Mouse (Mus musculus) embryonic facial prominence, embryonic 10.5 days (tissue): Measurements from ENCODE around the gene Lrrc34. TPM values are rescaled to one million over a fixed set of nuclear protein-coding genes. Genes with fewer than 3 reads are reported as not detected.

Experiments used
- DNase-seq: peaks from one replicate; pipeline ENCODE4 v3.0.0-alpha.2; 2017; ENCODE audit warnings: low spot score
- H3K27ac ChIP-seq: fragments of 300-500 bp; sonication (generic); replicated peaks from 2 replicates; pipeline ENCODE4 v1.5.1; 2016; ENCODE audit warnings: mild to moderate bottlenecking
- H3K27me3 ChIP-seq: fragments of 300-500 bp; sonication (generic); replicated peaks from 2 replicates; pipeline ENCODE4 v1.6.1; 2016; ENCODE audit warnings: low read depth, mild to moderate bottlenecking; ENCODE audit not compliant: poor library complexity, severe bottlenecking
- H3K36me3 ChIP-seq: fragments of 300-500 bp; sonication (generic); replicated peaks from 2 replicates; pipeline ENCODE4 v1.6.1; 2016; ENCODE audit warnings: mild to moderate bottlenecking, moderate library complexity
- H3K4me1 ChIP-seq: fragments of 300-500 bp; sonication (generic); 2 replicates; pipeline ENCODE4 v1.6.1; 2016
- H3K4me3 ChIP-seq: fragments of 300-500 bp; sonication (generic); 2 replicates; pipeline ENCODE4 v1.5.1; 2016; ENCODE audit warnings: mild to moderate bottlenecking, moderate library complexity
- H3K9me3 ChIP-seq: fragments of 300-500 bp; sonication (generic); 2 replicates; pipeline ENCODE4 v1.6.1; 2016; ENCODE audit warnings: mild to moderate bottlenecking
- WGBS: fragments of 180-500 bp; shearing (Covaris S2); methylation state at CpG from one replicate; pipeline ENCODE4 v1.1.7; 2016; 5-methylcytosine and 5-hydroxymethylcytosine counted together
- polyA plus RNA-seq: library from polyadenylated mRNA; unstranded; fragments of >200 nt; fragmentation: Nextera tagmentation; extraction: Ambion mirVana; gene quantifications from 2 replicates; pipeline ENCODE4 v1.2.1, GENCODE M21; 2016

Lrrc34 gene
- polyA plus RNA-seq, 1 experiment from 2014 or later: 3.0 TPM

DNA sequence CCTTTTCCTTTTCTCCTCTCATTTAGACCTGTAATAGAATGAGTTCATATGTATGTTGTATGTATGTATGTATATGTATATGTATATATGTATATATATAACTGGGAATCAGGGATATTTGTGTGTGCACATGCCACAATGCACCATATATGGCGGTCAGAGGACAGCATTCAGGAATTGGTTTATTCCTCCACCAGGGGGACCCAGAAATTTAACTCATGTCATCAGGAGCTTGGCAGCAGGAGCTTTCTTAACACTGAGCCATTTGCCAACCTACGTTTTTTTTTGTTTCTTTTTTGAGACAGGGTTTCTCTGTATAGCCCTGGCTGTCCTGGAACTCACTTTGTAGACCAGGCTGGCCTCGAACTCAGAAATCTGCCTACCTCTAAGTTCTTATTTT lies 14.0 kb downstream of the Lrrc34 start:
- Histone ChIP-seq H3K4me1 (no peaks in the 10 kb centered on the region), H3K27ac (no peak overlapping the region), H3K9me3 (no peaks in the 10 kb centered on the region), H3K27me3 (no peaks in the 10 kb centered on the region), H3K4me3 (no peak overlapping the region), H3K36me3 (no peaks in the 10 kb centered on the region)
- WGBS: 73% methylated on average over 3 of the region's 3 CpGs
- DNase-seq: no peak

DNA sequence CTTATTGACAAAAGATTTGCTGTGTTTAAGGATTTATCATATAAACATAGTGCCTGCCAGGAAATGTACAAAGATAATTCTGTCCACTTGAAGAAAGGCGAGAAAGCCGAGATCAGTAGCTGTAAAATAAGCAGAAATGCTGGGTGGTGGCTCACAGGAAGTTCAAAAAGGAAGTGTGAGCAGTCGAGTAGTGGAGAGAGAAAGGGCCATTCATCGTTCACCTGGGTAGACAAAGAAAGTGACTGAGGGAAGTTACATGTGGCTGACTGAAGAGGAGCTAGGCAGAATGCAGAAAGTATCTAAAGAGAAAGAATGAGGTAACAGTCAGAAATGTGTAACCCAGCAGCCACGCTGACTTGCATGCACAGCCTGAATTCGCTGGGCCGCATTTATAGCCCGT lies 27.5 kb downstream of the Lrrc34 start:
- Histone ChIP-seq H3K4me1 (no peaks in the 10 kb centered on the region), H3K27me3 (no peaks in the 10 kb centered on the region), H3K36me3 (peaks cover 59% of the 10 kb centered on the region), H3K9me3 (no peaks in the 10 kb centered on the region), H3K4me3 (no peak overlapping the region), H3K27ac (no peak overlapping the region)
- 80% methylated on average over 8 of the region's 8 CpGs for WGBS
- DNase-seq: no peak

DNA sequence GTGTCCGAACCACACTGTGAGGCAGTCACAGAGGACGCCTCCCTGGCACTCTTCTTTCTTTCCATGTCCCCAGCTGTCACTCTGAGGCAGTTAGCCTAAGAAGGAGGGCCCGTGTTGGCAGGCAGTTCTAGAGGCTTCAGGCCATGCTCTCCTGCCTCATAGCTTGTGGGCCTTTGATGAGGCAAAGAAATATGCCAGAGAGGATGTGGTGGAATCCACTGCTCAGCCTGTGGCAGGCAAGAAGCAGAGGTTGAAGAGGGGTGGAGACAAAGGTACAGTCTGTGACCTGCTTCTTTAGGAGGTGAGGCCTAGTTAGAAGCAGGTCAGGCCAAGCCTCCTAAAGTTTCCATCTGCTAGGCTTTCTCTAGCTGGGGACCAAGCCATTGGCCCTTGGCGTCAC lies 36.7 kb downstream of the Lrrc34 start:
- peaks cover 92% of the 10 kb centered on the region for H3K36me3 ChIP-seq
- WGBS: 91% methylated on average over 4 of the region's 4 CpGs

DNA sequence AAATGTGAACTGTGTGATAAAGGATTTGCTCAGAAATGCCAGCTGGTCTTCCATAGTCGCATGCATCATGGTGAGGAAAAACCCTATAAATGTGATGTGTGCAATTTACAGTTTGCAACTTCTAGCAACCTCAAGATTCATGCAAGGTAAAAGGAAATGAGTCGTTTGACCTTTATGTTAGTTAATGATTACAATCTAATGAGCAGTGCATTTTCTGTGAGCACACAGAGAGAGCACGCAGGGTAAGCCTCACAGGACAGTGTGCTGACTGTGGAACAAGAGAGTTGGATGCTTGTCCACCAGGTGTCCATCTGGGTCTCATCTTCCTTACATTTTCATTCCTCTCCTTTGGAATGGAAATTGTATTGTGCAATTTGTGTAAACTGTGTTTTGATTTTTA lies 38.7 kb downstream of the Lrrc34 start:
- no peak overlapping the region for H3K27ac ChIP-seq
- H3K27me3 ChIP-seq: no peaks in the 10 kb centered on the region
- H3K36me3 ChIP-seq: peaks cover 94% of the 10 kb centered on the region
- H3K9me3 ChIP-seq: no peaks in the 10 kb centered on the region
- DNase-seq: no peak
- H3K4me3 ChIP-seq: no peak overlapping the region
- H3K4me1 ChIP-seq: no peaks in the 10 kb centered on the region
- WGBS: 92% methylated on average over 3 of the region's 3 CpGs

More for the DNA sequence above, 36.7 kb downstream of the Lrrc34 start:
- no peaks in the 10 kb centered on the region for H3K4me1 ChIP-seq
- H3K9me3 ChIP-seq: no peaks in the 10 kb centered on the region
- no peak overlapping the region for H3K27ac ChIP-seq
- H3K27me3 ChIP-seq: no peaks in the 10 kb centered on the region
- DNase-seq: no peak
- H3K4me3 ChIP-seq: no peak overlapping the region

DNA sequence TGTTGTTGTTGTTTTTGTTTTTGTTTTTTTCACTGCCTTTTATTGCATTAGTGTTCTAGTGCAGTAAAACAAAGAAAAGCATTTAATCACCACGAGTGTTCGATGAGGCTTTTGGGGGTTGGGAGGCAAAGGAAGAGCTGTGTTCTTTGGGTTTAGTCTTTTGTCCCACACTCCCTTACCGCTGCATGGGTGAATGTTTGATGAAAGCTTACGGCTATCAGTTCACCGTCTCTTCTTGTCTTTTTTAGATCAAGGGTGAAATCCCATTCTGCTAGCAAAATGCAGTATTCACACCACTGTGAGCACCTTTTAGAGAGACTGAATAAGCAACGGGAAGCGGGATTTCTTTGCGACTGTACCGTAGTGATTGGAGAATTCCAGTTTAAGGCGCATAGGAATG lies 44.4 kb downstream of the Lrrc34 start:
- 43% methylated on average over 10 of the region's 10 CpGs for WGBS

DNA sequence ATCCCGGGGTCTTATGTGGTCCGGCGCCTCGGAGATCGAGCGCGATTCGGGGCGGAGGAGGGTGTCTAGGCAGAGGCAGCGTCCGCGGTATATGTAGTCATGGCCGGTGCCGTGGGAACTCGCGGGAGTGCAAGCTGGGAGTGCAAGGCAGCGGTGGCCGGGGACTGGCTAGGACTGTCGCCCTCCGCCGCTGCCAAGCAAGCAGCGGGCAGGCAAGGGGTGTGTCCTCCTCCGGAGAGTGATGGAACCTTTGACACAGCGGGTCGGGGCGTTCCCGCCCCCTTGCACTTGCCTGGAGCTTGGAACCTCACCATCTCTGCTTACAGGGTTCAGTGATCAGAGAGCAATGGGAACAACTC lies 45.0 kb downstream of the Lrrc34 start:
- DNase-seq: peak; percentile 84
- peaks cover 18% of the 10 kb centered on the region for H3K4me1 ChIP-seq
- WGBS: under 1% methylated on average over 27 of the region's 27 CpGs
- H3K27me3 ChIP-seq: peaks cover 21% of the 10 kb centered on the region
- H3K4me3 ChIP-seq: peak overlapping the region; percentile 89
- H3K27ac ChIP-seq: peak overlapping the region; percentile 95
- H3K9me3 ChIP-seq: no peaks in the 10 kb centered on the region
- H3K36me3 ChIP-seq: peaks cover 34% of the 10 kb centered on the region

More for the DNA sequence above, 44.4 kb downstream of the Lrrc34 start:
- H3K27me3 ChIP-seq: peaks cover 15% of the 10 kb centered on the region
- peak overlapping the region; percentile 89 for H3K4me3 ChIP-seq
- no peaks in the 10 kb centered on the region for H3K9me3 ChIP-seq
- H3K4me1 ChIP-seq: peaks cover 18% of the 10 kb centered on the region
- no peak for DNase-seq
- peaks cover 40% of the 10 kb centered on the region for H3K36me3 ChIP-seq
- H3K27ac ChIP-seq: peak overlapping the region; percentile 95; the same call in 1 of the 2 replicates

DNA sequence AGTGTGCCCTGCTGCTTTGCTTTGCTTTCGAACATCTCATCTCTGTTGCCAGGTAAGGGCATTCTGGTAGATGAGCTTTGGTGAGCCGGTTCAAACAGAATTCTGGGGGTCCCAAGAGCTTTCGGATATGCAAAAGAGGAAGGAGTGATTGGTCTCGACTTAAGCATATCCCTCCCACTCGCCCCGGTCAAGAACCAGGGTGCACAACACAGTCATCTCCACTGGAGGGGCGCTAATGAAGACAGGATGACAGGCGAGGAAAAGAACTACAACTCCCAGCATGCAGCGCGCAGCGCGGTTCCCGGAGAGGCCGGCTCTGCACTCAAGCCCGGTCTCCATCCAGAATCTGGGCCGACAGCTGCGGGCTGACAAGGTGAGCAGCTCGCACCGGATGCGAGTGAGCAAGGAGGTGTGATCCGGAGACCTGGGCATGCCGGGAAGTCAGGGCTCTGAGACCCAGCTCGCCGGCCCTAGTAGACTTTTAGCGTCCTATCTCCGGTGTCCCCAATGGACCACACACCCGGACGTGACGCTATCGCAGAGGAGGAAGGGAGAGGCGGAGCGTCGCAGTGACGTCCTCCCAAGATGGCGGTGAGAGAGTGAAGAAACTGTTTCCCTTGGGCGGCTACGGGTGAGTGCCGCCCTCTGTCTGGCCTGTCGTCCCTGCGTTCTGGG lies 45.5 kb downstream of the Lrrc34 start, which contains the start of gene Mynn:
Mynn (plus strand) TSS at position 1 of the 675 bp plus-strand sequence.
- peaks cover 29% of the 10 kb centered on the region for H3K36me3 ChIP-seq
- H3K27ac ChIP-seq: peak within 1 kb of the TSS; percentile 95
- peak; percentile 97 for DNase-seq
- under 1% methylated on average over 40 of the region's 40 CpGs for WGBS
- H3K4me3 ChIP-seq: peak within 1 kb of the TSS; percentile 89
- peaks cover 18% of the 10 kb centered on the region for H3K4me1 ChIP-seq
- H3K9me3 ChIP-seq: no peaks in the 10 kb centered on the region
- H3K27me3 ChIP-seq: peaks cover 25% of the 10 kb centered on the region

DNA sequence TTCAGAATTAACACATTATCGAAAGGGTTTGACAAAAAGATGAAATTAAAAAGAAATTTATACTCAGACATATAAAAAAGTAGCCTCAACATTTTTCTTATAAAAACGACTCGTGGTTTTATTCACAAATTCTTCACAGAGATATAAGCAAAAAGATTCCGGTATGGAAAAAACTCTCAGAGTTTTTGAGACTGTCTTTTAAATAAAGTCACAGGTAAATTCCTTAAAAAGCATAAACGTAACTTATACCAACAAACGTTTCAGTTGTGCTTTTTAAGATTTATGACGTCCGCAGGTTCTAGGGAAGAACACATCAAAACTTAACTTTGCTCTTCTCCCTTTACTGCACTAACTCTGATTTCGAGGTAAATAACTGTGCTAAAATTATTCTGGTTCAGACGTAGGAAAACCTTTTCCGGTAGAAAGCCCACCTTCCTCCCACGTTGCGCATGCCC lies 46.0 kb downstream of the Lrrc34 start:
- no peak for DNase-seq
- H3K27ac ChIP-seq: peak overlapping the region; percentile 95
- peaks cover 18% of the 10 kb centered on the region for H3K4me1 ChIP-seq
- H3K36me3 ChIP-seq: peaks cover 26% of the 10 kb centered on the region
- whole genome bisulfite sequencing: under 1% methylated on average over 13 of the region's 13 CpGs
- H3K4me3 ChIP-seq: peak overlapping the region; percentile 89
- peaks cover 31% of the 10 kb centered on the region for H3K27me3 ChIP-seq
- H3K9me3 ChIP-seq: no peaks in the 10 kb centered on the region

DNA sequence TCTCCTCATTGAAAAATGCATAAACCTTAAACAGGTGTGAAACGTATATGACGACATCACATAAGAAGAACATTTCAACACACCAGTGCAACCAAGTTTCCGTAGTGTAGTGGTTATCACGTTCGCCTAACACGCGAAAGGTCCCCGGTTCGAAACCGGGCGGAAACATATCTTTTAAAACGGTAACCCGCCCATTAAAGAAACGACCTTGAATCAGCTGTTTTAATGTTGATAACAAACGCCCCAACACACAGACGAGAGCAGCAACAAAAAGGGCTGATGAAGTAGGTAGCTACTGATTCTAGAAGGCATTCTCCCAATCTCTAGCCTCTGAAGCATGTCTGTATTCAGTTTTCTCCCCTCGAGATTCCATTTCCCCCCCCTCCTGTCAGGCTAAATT lies 46.5 kb downstream of the Lrrc34 start:
- WGBS: under 1% methylated on average over 17 of the region's 17 CpGs
- H3K27me3 ChIP-seq: peaks cover 32% of the 10 kb centered on the region
- peaks cover 21% of the 10 kb centered on the region for H3K36me3 ChIP-seq
- DNase-seq: peak; percentile 81
- H3K4me1 ChIP-seq: peaks cover 18% of the 10 kb centered on the region
- no peaks in the 10 kb centered on the region for H3K9me3 ChIP-seq
- peak overlapping the region; percentile 89 for H3K4me3 ChIP-seq
- no peak overlapping the region for H3K27ac ChIP-seq

DNA sequence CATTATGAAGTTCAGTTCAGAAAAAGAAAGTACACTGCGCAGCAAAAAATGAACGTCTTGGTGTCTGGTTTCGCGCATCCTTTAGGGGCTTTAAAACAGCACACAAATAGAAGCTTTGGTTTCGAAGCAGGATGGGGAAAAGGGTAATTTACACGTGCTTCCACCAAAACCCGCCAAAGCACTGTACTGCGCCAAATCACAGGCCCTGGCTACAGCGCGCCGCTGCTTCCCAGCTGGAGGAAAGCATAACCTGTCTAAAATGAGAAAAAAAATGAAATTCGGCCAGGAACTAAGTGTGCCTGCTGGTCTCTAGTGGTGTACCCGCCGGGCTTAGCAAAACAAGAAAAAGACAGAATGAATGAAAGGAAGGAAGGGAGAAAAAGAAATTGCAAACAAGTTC lies 47.0 kb downstream of the Lrrc34 start:
- Histone ChIP-seq H3K4me1 (peaks cover 22% of the 10 kb centered on the region), H3K27ac (peak overlapping the region; percentile 75), H3K27me3 (peaks cover 32% of the 10 kb centered on the region), H3K9me3 (no peaks in the 10 kb centered on the region), H3K4me3 (peak overlapping the region; percentile 89), H3K36me3 (peaks cover 16% of the 10 kb centered on the region)
- DNase-seq: peak; percentile 61
- under 1% methylated on average over 14 of the region's 14 CpGs for WGBS

DNA sequence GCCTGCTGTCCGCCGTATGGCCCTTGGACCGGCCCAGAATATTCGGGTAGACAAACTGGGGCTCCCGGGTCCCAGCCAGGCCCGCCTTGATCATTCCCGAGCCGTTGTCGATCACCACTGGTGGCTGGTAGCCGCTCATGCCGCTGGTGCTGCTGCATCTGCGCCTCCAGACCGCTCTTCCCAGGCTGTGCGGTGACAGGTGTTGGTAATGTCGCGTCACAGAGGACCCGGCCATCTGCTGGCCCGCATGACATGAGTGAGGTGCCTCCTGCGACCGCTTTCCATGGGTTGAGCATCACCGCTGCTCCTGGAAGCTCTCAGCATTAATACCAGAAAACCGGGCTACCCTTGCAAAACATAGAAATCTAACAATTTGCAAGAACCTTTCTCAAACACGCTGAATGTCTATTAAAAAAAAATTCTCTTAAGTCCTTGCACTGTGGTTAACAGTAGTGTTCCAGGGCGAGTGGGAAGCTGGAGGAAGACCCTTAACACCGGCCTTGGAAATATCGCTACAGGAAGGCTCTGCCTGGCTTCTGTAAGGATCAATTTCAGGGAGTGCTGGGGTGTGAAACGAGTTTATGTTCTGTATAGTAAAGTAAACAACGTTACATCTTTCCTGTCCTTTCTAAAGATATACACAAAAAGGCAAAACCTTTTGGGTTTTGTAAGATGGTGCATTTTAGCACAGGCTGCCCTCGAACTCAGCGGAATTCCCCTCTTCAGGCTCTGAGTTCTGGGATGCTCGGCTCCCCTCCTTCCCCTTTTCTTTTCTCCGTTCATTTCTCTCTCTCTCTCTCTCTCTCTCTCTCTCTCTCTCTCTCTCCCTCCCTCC lies 47.7 kb downstream of the Lrrc34 start, which contains the start of gene Actrt3:
Actrt3 (minus strand) TSS at position 229 of the 835 bp plus-strand sequence.
- H3K9me3 ChIP-seq: no peaks in the 10 kb centered on the region
- H3K4me3 ChIP-seq: peak within 1 kb of the TSS; percentile 89
- WGBS: 1% methylated on average over 32 of the region's 32 CpGs
- peaks cover 24% of the 10 kb centered on the region for H3K4me1 ChIP-seq
- peak; percentile 62 for DNase-seq
- H3K27ac ChIP-seq: peak within 1 kb of the TSS; percentile 75
- peaks cover 32% of the 10 kb centered on the region for H3K27me3 ChIP-seq
- H3K36me3 ChIP-seq: peaks cover 9% of the 10 kb centered on the region

DNA sequence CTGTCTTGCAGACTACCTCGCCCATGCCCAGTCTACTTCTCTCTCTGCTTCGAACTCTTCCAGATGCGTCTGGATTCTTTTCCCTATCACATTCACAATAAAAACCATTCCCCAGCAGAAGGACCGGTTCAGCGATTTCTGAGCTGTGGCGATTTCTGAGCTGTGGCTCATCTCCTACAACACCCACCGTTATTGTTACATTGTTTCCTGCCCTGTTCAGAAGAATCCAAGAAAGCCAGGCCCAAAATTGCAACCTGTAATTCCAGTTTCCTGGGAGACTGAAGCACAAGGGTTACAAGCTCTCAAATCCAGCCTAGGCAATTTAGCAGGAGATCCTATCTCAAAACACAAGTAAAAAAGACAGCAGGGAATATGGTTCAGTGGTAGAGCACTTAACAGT lies 50.4 kb downstream of the Lrrc34 start:
- Histone ChIP-seq H3K4me3 (no peak overlapping the region), H3K9me3 (no peaks in the 10 kb centered on the region), H3K27ac (no peak overlapping the region), H3K4me1 (peaks cover 21% of the 10 kb centered on the region), H3K27me3 (peaks cover 32% of the 10 kb centered on the region), H3K36me3 (no peaks in the 10 kb centered on the region)
- WGBS: 78% methylated on average over 7 of the region's 7 CpGs
- no peak for DNase-seq
